Mouse (Mus musculus) liver, postnatal 0 days (tissue): Measurements from ENCODE around the gene Dnajc16.

ENCODE experiments used
- CTCF ChIP-seq: sonication (generic); IDR thresholded peaks from 2 replicates; pipeline ENCODE4 v1.5.1; 2016; ENCODE audit warnings: antibody characterized with exemption, low read depth
- EP300 ChIP-seq: IDR thresholded peaks from 2 replicates; pipeline ENCODE4 v1.6.1; 2016; ENCODE audit warnings: antibody characterized with exemption, low read depth, mild to moderate bottlenecking

GRCm38 (mm10) chr4:141735206-141735560 is 55.5 kb downstream of the Dnajc16 start:
- TF ChIP-seq CTCF, result no peak
- no peak for TF ChIP-seq EP300
